Mouse (Mus musculus): ENCODE data around the gene Chrna3.

Chrna3 gene

GRCm38 (mm10) chr9:55026275-55026663 lies at the start of gene Chrna3:
Gene Chrna3 (minus strand): TSS chr9:55026562.
- peak; percentile 63 to 76 for DNase-seq

GRCm38 (mm10) chr9:55067965-55068265 lies 41.6 kb upstream of the Chrna3 start:
- DNase-seq, result no peak

DNA sequence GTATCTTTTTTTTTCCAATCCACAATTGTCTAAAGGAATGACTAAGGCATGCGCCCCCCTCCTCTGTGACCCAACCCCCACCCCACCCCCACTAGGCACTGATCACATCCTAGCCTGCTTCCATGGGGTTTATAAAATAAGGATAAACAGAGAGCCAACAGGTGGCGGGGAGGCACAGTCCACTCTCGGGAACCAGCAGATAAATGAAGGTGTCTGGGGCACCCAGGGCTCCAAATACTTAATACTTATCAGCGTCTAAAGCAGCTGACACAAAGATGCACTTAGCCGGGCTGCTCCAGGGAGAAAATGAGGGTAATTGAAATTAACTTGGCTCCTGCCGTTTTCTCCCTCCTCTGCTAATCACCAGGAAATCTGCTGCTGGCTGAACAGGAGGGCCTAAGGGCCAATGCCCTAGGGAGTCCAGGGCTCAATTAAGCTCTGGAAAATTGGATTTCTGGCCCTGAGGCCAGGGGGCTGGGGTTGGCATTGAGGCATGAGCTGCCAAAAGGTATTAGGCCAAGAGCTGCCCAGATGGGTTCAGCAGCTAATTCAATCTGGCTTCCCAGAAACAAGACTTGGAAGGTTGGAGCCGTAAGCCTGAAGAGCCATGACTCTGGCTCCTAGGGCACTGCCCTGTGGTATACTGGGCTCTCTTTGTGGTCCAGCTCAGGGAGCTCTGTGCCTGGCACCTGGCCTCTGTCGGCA lies 41.0 kb upstream of the Chrna3 start:
- no peak for DNase-seq

DNA sequence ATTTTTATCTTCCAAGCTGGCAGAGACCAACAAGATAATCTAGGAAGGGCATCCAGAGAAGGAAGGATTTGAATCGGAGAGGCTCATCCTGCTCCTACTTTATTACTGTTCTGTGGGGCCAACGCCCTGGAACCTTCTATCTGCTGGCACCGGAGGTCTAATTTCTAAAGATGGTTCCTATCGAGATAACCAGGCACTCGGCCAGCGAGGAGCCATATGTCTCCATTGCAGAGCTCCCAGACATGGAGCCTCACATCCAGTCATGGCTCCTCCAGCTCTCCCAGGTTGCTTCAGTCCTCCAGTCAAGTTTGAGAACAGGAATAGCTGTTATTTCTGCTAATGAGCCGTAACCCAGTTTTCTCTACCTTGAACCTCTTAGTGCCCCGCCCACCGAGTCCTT lies 38.9 kb upstream of the Chrna3 start:
- DNase-seq, result no peak

- DNase-seq, result peak; percentile 10 to 37
These were observed 31.7 kb upstream of the Chrna3 start for GRCm38 (mm10) chr9:55058067-55058466.

DNA sequence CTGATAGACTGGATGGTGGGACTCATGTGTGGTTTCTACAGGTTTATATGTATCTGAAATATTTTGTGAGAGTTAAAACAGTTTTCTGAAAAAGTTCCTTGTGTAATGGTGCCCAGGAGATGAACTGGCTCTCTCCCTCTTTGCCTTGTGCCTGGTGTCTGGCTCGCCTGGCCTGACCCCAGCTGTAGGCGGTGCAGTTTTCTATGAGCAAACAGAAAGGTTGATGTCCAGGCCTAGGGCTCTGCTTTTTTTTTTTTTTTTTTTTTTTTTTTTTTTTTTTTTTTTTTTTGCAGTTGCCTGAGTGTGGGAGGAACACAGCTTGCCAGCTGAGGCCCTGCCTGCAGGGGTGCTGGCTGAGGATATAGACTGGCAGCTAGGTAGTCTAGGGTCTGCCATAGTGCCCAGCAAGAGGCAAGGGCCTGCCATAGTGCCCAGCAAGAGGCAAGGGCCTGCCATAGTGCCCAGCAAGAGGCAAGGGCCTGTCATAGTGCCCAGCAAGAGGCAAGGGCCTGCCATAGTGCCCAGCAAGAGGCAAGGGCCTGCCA lies 29.1 kb upstream of the Chrna3 start:
- no peak for DNase-seq

GRCm38 (mm10) chr9:55048211-55048880 lies 22.0 kb upstream of the Chrna3 start, which contains the start of gene Chrnb4:
Gene Chrnb4 (minus strand): TSS chr9:55048779.
- peak; percentile 38 to 52 for DNase-seq

DNA sequence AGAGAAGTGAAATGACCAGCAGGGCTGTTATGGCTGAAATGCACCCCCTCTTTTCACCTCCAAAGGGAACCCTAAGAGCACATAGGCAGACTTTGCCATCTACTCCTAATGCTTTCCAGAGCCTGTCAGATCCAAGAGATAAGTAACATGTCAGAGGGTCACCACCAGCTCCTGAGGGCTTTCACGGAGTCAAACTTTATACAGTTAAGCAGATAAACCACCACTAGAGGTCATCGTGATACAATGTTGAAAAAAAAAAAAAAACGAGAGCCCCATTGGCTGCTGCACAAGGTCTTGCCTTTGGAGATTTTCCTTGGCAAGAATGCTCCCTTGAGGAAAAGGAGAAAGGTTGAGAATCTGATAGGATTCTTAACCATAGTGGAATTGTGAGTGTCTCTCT lies 20.4 kb upstream of the Chrna3 start:
- DNase-seq, result no peak

DNA sequence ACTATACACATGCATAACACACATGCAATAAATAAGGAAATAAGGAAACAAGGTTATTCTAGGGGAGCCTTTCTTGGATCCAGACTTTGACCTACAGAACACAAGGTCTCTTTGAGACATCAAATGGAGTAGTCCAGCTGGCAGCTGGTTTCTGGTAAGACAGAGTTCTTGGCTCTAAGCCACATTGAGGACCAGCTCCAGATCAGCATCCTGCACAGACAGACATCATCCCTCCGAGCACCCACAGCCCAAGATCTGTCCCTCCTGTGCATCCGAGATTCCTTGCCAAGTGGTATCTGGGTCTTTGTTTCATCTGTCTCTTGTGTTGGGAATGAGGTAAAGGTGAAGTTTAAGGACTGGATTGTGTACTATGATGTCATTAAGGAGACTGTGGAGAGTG lies 18.6 kb upstream of the Chrna3 start:
- no peak for DNase-seq

DNA sequence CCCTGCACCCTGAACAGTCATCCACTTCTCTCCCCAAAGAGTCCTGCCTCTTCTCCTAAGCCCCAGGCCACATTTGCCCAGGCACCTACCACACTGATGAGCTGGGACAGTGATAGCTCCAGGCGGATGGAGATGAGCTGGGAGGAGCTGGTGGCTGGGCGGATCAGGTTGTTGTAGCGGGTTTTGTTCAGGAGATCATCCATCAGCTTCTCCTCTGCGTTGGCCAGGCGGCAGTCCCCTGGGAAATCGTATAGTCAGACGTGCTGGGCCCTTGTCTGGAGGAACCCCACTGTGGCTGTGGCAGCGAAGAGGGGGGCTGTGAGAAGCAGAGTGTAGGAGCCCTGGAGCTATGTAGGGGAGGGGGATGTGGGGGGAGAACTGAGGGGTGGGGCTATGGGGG lies 17.3 kb upstream of the Chrna3 start:
- DNase-seq, result no peak

DNA sequence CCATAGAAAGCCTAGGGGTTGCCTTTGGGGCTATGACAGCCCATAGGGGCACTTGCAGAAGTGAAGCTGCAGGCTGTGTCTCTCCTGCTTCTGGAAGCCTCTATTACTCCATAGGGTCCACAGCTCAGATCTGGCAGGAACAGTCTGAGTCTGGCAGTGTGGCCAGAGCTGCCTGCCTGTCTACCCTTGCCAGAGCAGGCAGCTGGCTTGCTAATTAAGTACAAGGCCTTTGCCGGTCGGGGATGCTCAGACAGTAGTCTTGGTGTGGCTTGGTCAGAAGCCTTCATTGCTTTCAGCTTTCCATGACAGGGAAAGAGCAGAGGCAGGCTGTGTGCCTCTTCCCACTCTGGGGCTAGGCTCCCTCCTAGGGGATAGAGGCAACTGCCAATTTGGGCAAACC lies 15.0 kb upstream of the Chrna3 start:
- DNase-seq, result no peak

- no peak for DNase-seq
These were observed 13.6 kb upstream of the Chrna3 start for GRCm38 (mm10) chr9:55039983-55040382.

GRCm38 (mm10) chr9:55038948-55039347 lies 12.6 kb upstream of the Chrna3 start:
- no peak for DNase-seq

DNA sequence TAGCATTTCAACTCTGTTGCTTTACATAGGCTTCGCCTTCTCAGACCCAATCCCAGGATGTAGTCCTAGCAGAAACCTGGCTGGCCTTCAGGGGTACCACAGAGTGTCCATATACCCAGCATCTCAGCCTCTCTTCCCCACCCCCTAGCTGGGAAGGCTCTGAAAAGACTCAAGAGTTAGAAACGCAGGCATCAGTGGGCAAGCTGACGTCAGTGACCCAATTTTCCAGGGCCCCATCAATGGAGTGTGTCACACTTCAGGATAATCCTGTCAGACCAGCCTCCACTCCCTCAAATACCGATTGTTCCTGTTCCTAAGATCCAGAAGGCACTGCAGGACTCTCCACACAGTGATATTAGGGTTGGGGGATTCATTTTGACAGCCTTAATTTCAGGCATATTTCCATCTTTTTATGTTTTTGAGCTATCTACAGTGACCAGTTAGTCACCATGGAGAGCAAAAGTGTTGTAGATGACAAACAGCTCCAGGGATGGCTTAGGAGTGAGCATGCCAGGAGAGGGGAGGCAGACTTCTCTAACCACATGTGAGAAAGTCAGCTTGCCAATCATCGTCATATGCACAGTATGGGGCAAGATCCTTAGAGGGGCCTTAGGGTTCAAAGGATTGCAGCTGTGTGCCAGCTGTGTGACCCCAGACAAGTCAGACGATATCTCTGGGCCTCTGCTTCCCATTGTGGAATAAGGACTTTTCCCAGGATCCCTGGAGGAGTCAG lies 5.2 kb upstream of the Chrna3 start:
- no peak for DNase-seq

GRCm38 (mm10) chr9:55025534-55026274 lies 658 bp downstream of the Chrna3 start:
- no peak for DNase-seq

DNA sequence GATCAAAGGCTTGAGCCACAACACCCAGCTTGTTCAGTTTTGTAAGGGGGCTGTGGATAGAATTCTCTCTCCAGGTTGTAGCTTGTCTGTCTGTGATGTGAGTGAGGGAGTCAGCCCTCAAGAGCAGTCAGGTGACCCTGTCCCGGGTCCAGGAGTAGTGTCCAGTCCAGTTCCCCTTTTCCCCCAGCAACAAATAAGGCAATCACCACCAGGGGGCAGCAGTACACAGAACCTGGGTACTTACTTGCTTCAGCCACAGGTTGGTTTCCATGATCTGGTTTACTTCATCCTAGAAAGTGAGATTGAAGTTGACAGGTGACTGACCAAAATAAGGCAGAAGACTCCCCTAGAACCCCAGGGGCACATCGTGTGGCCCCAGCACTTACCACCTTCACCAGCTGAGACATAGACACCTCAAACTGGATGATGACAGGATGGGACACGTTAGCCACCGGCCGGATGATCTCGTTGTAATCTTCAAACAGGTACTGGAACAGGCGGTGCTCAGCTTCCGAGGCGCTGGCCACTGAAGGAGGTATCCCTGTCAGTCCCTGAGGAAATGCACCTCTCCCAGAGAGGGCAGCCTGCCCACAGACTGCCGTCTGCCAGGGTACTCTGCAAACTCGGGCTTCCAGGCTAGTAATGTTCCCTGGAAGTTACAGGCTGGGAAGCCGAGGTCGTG lies 2.3 kb downstream of the Chrna3 start:
- peak; percentile 90 to 92 for DNase-seq

GRCm38 (mm10) chr9:55023326-55023725 lies 3.0 kb downstream of the Chrna3 start:
- DNase-seq, result no peak

GRCm38 (mm10) chr9:55016926-55017325 lies 9.4 kb downstream of the Chrna3 start:
- DNase-seq, result no peak

- peak in 1 of 2 experiments; percentile 18 for DNase-seq
These were observed 15.6 kb downstream of the Chrna3 start for GRCm38 (mm10) chr9:55010588-55011350.

- DNase-seq, result no peak
These were observed 16.7 kb downstream of the Chrna3 start for GRCm38 (mm10) chr9:55009692-55010091.

DNA sequence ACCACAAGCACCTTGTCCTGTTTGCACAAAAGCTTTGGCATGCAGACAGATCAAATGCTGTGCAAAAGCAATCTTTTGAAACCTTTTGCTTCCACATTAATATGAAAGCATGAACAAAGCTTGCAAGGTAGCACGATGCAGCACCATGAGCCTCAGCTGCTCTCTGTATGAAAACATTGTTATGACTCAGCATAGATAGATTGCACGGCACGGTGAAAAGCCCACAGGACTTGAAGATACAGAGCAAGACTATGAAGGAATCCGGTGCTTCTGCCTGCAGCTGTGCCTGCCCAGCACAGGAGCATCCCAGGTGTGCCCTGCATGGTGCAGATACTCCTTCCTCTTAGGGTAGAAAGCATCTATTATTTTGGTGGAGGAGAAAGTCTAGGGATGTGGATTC lies 22.8 kb downstream of the Chrna3 start:
- DNase-seq, result no peak

- no peak for DNase-seq
These were observed 30.7 kb downstream of the Chrna3 start for GRCm38 (mm10) chr9:54995645-54996044.
